Mouse (Mus musculus) hindbrain, embryonic 14.5 days (tissue): ENCODE data around the gene Il17rd. TPM values are rescaled to one million over a fixed set of nuclear protein-coding genes. Genes with fewer than 3 reads are reported as not detected.
A peak's percentile ranks its signal among the peaks of the same experiment; 100 is the strongest.

Experiments
- ATAC-seq: fragments of 200-750 bp; cut with Nextera tagmentation; 2 replicates; pipeline ENCODE4 v1.8.0; 2017; ENCODE audit warnings: moderate number of reproducible peaks, mild to moderate bottlenecking, moderate TSS enrichment, moderate library complexity; ENCODE audit not compliant: low FRiP score
- DNase-seq: peaks from one replicate; pipeline ENCODE4 v3.0.0-alpha.2; 2015; ENCODE audit warnings: low spot score
- H3K27ac ChIP-seq: fragments of 300-500 bp; sonication (generic); 2 replicates; pipeline ENCODE4 v1.5.1; 2014; ENCODE audit warnings: mild to moderate bottlenecking, moderate library complexity
- H3K27me3 ChIP-seq: fragments of 300-500 bp; sonication (generic); 2 replicates; pipeline ENCODE4 v1.6.1; 2014; ENCODE audit warnings: mild to moderate bottlenecking, low read length, mixed read lengths; ENCODE audit not compliant: control insufficient read depth, insufficient read depth
- H3K36me3 ChIP-seq: fragments of 300-500 bp; sonication (generic); replicated peaks from 2 replicates; pipeline ENCODE4 v1.6.1; 2014; ENCODE audit not compliant: control insufficient read depth, insufficient read depth
- H3K4me1 ChIP-seq: fragments of 300-500 bp; sonication (generic); replicated peaks from 2 replicates; pipeline ENCODE4 v1.6.1; 2014; ENCODE audit warnings: antibody characterized with exemption, low read length, mixed read lengths; ENCODE audit not compliant: control insufficient read depth, insufficient read depth
- H3K4me2 ChIP-seq: fragments of 300-500 bp; sonication (generic); replicated peaks from 2 replicates; pipeline ENCODE4 v1.6.1; 2014; ENCODE audit warnings: mild to moderate bottlenecking, moderate library complexity
- H3K4me3 ChIP-seq: fragments of 300-500 bp; sonication (generic); replicated peaks from 2 replicates; pipeline ENCODE4 v1.5.1; 2014; ENCODE audit warnings: mild to moderate bottlenecking, low read length
- H3K9ac ChIP-seq: fragments of 300-500 bp; sonication (generic); 2 replicates; pipeline ENCODE4 v1.6.1; 2014
- H3K9me3 ChIP-seq: fragments of 300-500 bp; sonication (generic); 2 replicates; pipeline ENCODE4 v1.6.1; 2016; ENCODE audit warnings: low read length; ENCODE audit not compliant: control insufficient read depth
- WGBS: fragments of 180-500 bp; shearing (Covaris S2); extraction: QIAGEN DNeasy Blood & Tissue Kit; methylation state at CpG from one replicate; pipeline ENCODE4 v1.1.7; 2014; 5-methylcytosine and 5-hydroxymethylcytosine counted together
- polyA plus RNA-seq: library from polyadenylated mRNA; unstranded; fragments of >200 nt; fragmentation: Nextera tagmentation; extraction: Ambion mirVana; gene quantifications from 2 replicates; pipeline ENCODE4 v1.2.1, GENCODE M21; 2014

Gene Il17rd
- polyA plus RNA-seq, 1 experiment from 2014 or later: 2.8 TPM

DNA sequence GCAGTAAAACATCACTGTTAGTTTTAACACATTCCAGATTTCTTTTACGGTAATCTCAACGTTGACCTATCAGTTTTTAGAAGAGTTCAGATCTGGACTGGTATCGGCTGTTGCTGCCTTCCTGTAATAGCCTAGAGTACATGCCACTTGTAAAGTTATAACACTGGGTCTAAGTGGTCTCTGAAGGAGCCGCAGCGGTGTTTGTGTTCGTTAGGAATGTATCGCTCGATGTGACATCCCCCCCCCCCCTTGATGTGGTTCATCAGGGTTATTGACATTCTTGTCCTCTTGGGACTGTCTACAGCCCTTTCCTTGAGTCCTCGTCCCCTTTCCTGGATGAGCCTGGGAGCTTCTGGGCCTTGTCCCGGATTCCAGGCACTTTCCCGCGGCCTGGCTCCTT, 1.7 kb downstream of the Il17rd start:
- peaks cover 13% of the 10 kb centered on the region for H3K27me3 ChIP-seq
- H3K9me3 ChIP-seq: no peaks in the 10 kb centered on the region
- H3K36me3 ChIP-seq: no peaks in the 10 kb centered on the region
- H3K4me1 ChIP-seq: peaks cover 14% of the 10 kb centered on the region
- WGBS: 16% methylated on average over 12 of the region's 12 CpGs
- H3K27ac ChIP-seq: no peak overlapping the region
- H3K4me3 ChIP-seq: peak overlapping the region; percentile 63
- DNase-seq (no peak), ATAC-seq (no peak)
- peak overlapping the region; percentile 97 for H3K4me2 ChIP-seq
- peak overlapping the region; percentile 65; the same call in 1 of the 2 replicates for H3K9ac ChIP-seq

DNA sequence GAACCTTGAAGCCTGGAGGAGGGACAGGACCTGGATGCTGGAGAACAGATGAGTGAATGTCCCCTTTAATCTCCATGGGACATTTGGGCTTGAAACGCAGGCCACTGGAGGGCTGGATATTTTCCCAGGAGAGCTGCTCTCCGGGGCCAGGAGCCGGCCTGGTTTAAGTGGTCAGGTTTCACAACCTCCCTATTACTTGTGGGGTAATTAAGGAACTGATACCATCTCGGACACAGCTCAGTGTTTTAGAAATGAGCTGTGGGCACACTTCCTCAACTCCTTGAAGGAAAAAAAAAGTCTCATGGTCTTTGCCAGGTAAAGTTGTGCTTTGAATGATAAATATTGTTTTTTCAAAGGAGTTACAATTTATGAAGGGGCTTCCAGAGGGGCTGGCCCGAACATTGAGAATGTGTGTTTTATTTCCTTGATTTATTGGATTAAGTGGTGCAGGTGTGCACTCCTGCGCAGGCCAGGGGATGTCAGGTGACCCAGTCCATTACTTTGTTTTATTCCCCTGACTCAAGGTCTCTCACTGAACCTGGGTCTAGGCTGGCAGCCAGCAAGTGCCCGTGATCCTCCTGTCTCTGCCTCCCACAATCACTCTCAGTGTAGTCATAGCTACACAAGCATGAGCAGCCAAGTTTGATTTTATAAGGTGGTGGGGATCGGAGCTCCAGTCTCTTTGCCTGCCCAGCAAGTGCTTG, 3.7 kb downstream of the Il17rd start:
- peaks cover 14% of the 10 kb centered on the region for H3K4me1 ChIP-seq
- no peak overlapping the region for H3K4me3 ChIP-seq
- no peak overlapping the region for H3K4me2 ChIP-seq
- ATAC-seq: no peak
- no peak overlapping the region for H3K27ac ChIP-seq
- no peaks in the 10 kb centered on the region for H3K36me3 ChIP-seq
- DNase-seq: no peak
- H3K9me3 ChIP-seq: no peaks in the 10 kb centered on the region
- no peak overlapping the region for H3K9ac ChIP-seq
- 57% methylated on average over 8 of the region's 8 CpGs for WGBS
- peaks cover 13% of the 10 kb centered on the region for H3K27me3 ChIP-seq

DNA sequence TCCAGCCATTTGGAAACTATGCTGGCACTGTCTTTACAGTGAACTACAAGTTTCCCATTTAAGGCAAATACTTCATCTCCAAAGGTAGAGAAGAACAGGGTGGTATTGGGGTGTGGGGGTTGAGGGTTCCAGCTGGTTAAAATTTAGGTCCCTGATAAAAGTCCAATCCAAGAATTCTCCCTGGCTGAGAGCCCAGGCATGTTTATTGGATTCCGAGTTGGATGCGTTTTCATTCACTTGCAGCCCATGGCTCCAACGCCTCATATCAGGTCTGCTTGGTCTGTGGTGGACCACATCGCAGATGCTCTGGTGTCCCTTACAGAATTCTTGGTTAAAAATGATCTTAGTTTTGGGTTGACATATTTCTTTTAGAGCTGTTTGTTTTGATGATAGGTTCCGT, 4.7 kb downstream of the Il17rd start:
- 61% methylated on average over 5 of the region's 5 CpGs for WGBS
- H3K4me1 ChIP-seq: peaks cover 14% of the 10 kb centered on the region
- H3K27ac ChIP-seq: no peak overlapping the region
- no peak overlapping the region for H3K4me2 ChIP-seq
- peaks cover 13% of the 10 kb centered on the region for H3K27me3 ChIP-seq
- no peaks in the 10 kb centered on the region for H3K9me3 ChIP-seq
- DNase-seq (no peak), ATAC-seq (no peak)
- no peak overlapping the region for H3K4me3 ChIP-seq
- no peak overlapping the region for H3K9ac ChIP-seq
- H3K36me3 ChIP-seq: no peaks in the 10 kb centered on the region

DNA sequence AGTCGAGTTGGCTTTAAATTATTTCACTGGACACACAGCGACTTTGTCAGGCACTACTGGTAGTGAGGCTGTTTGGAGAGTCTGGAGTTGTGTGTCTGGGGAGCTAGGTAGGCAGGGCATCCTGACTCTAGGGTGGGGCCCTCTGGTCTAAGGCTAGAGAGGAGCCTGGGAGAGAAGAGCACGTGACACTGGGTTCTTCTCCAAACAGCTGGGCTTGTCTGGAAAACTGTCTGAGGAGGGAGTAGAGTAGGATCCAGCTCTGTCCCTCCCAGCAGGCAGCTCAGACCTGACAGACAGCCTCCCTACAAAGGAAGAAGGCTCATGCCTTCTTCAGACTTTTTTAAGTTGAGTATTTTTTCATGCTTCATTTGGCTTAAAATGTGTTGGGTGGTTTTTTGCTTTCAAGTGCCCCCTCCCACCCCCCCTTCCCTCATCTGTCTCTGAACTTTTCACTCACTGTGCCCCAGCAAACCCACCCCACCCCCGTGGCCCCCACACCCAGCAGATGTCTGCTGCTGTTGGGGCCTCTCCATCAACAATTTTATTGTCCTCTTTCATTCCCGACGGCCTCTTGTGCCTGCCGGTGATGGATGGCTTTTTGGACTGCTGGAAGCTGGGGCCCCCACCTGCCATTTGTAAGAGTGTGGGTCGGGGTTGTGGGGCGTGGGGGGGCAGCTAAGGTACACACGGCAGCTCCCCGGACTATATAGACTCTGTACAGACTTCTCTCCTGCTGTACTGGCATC, 5.7 kb downstream of the Il17rd start:
- no peak overlapping the region for H3K27ac ChIP-seq
- no peak overlapping the region for H3K4me3 ChIP-seq
- DNase-seq (no peak), ATAC-seq (no peak)
- H3K9ac ChIP-seq: no peak overlapping the region
- peaks cover 13% of the 10 kb centered on the region for H3K4me1 ChIP-seq
- no peaks in the 10 kb centered on the region for H3K9me3 ChIP-seq
- peaks cover 10% of the 10 kb centered on the region for H3K27me3 ChIP-seq
- H3K4me2 ChIP-seq: 0 out of 2 replicates have a peak overlapping the region, but pooled peaks have one; percentile 0
- no peaks in the 10 kb centered on the region for H3K36me3 ChIP-seq
- WGBS: 7% methylated on average over 11 of the region's 11 CpGs

DNA sequence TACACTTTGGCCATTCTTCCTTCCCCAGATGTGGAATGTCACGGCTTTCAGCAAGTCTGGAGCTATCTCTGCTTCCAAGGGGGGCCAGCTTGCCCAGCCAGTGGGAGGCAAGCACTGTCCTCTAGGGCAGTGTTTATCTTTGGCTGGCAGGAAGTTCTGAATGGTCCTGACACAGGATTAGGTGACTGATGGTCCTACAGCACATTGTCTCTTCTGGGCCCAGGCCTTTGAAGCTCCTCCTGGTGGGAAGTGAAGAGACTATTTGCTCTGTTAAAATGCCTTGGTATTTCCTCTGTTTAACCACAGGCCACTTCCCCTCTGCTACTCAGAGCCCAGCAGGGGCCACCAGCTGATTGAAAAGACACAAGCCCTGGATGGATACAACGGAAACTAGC, 6.2 kb downstream of the Il17rd start:
- 8% methylated on average over 2 of the region's 2 CpGs for WGBS
- Histone ChIP-seq H3K27me3 (peaks cover 5% of the 10 kb centered on the region), H3K4me3 (no peak overlapping the region), H3K4me2 (no peak overlapping the region), H3K27ac (no peak overlapping the region), H3K36me3 (no peaks in the 10 kb centered on the region), H3K9ac (no peak overlapping the region), H3K9me3 (no peaks in the 10 kb centered on the region), H3K4me1 (peaks cover 13% of the 10 kb centered on the region)
- ATAC-seq (0 out of 2 replicates have a peak, but pooled peaks have one; percentile 34), DNase-seq (no peak)

DNA sequence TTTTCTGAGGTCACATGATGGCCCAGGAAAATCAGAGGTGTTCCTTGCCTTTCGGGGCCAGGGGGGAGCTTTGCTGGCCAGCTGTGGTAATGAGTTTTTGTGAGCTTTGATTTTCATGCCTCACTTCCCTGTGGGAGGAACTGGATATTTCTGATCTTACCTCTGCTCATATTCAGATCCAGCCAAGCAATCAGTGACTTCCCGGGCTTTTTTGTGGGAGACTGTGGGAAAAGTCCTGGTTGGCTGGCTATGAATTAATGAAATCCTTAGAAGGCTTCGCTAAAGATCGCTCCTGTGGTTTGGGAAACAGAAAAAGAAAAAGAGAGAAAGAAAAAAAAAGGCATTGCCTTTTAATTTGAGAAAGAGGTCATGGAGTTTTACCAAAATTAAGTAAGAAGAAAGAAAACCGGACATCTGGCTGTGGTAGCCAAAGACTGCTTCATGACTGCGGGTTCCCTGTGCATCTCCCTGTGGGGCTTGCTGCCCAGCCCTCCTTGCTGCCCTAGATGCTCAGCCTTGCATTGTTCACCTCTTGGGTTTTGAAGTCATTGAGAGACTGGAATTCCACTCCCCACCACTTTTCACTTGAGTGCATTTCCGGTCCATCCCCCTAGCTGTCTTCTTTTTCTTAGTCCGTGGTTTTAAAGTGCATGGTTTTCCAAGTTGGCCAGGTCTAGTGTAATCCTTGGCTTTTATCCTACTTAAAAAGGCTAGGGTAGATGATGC, 9.7 kb downstream of the Il17rd start:
- Histone ChIP-seq H3K9ac (no peak overlapping the region), H3K27ac (no peak overlapping the region), H3K4me3 (no peak overlapping the region), H3K4me1 (peaks cover 38% of the 10 kb centered on the region), H3K27me3 (no peaks in the 10 kb centered on the region), H3K4me2 (no peak overlapping the region), H3K9me3 (no peaks in the 10 kb centered on the region), H3K36me3 (no peaks in the 10 kb centered on the region)
- DNase-seq (no peak), ATAC-seq (no peak)
- WGBS: 20% methylated on average over 8 of the region's 8 CpGs

DNA sequence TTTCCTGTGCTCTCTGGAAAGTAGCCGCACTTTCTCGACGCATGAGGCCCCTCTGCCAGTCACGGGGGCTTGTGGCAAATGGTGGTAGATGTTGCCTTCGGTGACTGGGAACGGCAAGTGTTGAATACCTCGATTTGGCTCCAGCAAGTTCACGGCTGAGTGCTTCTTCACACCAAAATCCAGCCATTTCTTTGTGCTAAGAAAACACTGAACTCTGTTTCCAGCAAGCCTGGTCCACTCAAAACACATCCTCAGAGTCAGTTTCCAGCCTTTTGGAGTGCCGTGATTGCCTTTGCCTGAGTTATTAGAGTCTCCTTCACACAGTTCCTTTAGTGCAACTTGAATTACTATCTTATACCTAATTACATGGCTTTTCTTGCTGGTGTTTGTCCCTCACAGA, 11.3 kb downstream of the Il17rd start:
- no peak overlapping the region for H3K4me3 ChIP-seq
- H3K27me3 ChIP-seq: no peaks in the 10 kb centered on the region
- no peak overlapping the region for H3K9ac ChIP-seq
- DNase-seq: peak; percentile 58
- 11% methylated on average over 9 of the region's 9 CpGs for WGBS
- no peaks in the 10 kb centered on the region for H3K36me3 ChIP-seq
- peak overlapping the region; percentile 61 for H3K27ac ChIP-seq
- no peak for ATAC-seq
- no peaks in the 10 kb centered on the region for H3K9me3 ChIP-seq
- H3K4me2 ChIP-seq: no peak overlapping the region
- H3K4me1 ChIP-seq: peaks cover 31% of the 10 kb centered on the region

DNA sequence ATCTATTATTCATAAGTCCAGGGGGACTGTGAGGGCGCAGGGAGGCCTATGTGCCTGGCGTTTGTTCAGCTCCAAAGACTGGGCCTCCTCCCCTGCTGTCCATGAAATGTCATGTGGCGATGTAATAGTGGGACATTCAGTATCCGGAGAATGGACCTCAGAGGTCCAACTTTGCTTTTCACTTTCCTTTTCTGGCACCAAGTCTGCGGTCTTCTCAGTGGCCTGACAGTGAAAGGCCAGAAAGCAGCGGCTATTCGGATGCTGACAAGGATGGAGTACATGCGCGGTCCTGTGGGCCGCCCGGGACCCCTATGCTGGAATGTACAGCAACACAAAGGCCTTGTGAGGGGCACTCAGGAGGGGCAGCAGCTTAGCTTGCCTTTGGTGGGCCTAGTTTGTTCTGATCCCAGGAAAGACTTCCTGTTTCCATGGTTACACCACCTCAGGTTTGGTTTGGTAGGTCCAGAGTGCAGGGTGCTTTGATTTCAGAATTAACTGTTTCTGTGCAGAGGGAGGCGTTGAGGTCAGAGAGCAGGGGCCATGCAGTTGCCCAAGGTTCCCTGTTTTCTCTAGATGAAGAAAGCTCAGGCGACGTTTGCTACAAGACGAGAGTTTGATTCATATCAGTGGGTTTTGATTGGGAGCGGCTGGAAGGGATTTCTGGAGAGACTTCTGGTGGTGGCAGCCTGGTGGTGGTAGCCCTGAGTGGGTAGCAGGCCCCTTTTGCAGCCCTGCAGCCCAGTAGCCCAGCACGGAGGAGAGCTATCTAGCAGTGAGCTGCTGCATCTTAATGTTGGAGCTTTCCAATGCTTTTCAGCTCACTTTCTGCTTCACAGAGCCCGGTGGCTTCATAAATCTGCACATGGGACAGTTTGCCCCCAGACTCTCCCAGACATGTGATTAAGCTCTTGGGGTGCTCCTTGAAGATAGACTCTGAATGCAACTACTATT, 12.1 kb downstream of the Il17rd start:
- Histone ChIP-seq H3K27ac (peak overlapping the region; percentile 74), H3K9ac (peak overlapping the region; percentile 41), H3K36me3 (no peaks in the 10 kb centered on the region), H3K4me1 (peaks cover 28% of the 10 kb centered on the region), H3K27me3 (no peaks in the 10 kb centered on the region), H3K4me2 (peak overlapping the region; percentile 36), H3K9me3 (no peaks in the 10 kb centered on the region), H3K4me3 (no peak overlapping the region)
- ATAC-seq (peak; percentile 89; the same call in 1 of the 2 replicates), DNase-seq (peak; percentile 60)
- 9% methylated on average over 18 of the region's 18 CpGs for WGBS
